Comparison of ENCODE assay signal across 13 mouse cellular contexts in the genomic region with DNA sequence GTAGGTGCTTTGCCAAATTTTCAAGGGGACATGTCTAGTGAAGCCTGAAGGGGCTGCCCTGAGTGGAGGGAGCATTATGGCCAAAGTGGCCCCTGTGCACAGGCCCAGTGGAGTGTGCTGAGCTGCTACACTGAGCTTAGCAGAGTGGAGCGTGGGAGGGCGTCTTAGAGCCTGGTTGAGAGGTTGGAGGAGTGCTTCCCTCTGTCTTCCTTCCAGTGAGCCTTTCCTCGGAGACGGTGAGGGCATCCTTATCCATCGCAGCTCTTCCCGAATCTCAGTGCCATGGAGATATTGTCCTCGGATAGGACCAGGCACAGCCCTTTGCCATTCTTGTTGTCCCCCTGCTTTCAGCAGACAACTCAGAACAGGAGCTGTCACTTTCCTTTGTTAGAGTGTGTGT.
A peak's percentile ranks its signal among the peaks of the same experiment; 100 is the strongest.
DNase-seq lines count a peak whose midpoint lies in the region; ATAC-seq and TF ChIP-seq lines count a peak whose summit lies in the region.
"Had no signal": no experiment of that assay in that cellular context is flagged by ENCODE, and none has a peak within 500 bp of the region (broad histone marks: within the 10 kb centered on the region; RNA-seq: fewer than 3 reads in every experiment).

No protein-coding gene starts in this region.

- WGBS in stomach, embryonic 15.5 days, result 82% methylated on average over 7 of the region's 7 CpGs
- 87% methylated on average over 7 of the region's 7 CpGs for WGBS in stomach, postnatal 0 days
- 82% methylated on average over 7 of the region's 7 CpGs for WGBS in limb, embryonic 12.5 days
- WGBS in stomach, embryonic 16.5 days, result 81% methylated on average over 7 of the region's 7 CpGs

- DNase-seq in cerebellum, postnatal 14 days, result peak; percentile 36 to 48
- no peak for DNase-seq in cerebellum, adult 9-11 months
- DNase-seq in stomach, postnatal 0 days (ENCODE audit: low spot score), result no peak
- DNase-seq in layer of hippocampus, adult 18-20 months (ENCODE audit: low spot score in 2 of 2), result no peak
- DNase-seq in thymus, postnatal 25 days, result no peak
- DNase-seq: adrenal gland, adult 2 months; cerebellum, postnatal 25 days had no signal

- H3K9me3 ChIP-seq in stomach, embryonic 15.5 days, result no peaks in the 10 kb centered on the region
- no peaks in the 10 kb centered on the region for H3K9me3 ChIP-seq in stomach, postnatal 0 days (ENCODE audit: control insufficient read depth, low read length)
- H3K9me3 ChIP-seq in limb, embryonic 12.5 days, result peaks cover 12% of the 10 kb centered on the region
- H3K9me3 ChIP-seq in stomach, embryonic 16.5 days (replicated peaks; ENCODE audit: control insufficient read depth, low read length), result no peaks in the 10 kb centered on the region; the same call in 1 of the 2 replicates
- H3K9me3 ChIP-seq: intestine, embryonic 15.5 days had no signal

- H3K9ac ChIP-seq in stomach, embryonic 15.5 days, result no peak overlapping the region
- no peak overlapping the region for H3K9ac ChIP-seq in stomach, postnatal 0 days (ENCODE audit: low read length)
- 0 out of 2 replicates have a peak overlapping the region, but pooled peaks have one; percentile 23 for H3K9ac ChIP-seq in limb, embryonic 12.5 days (replicated peaks)
- no peak overlapping the region for H3K9ac ChIP-seq in stomach, embryonic 16.5 days (ENCODE audit: low read length)
- H3K9ac ChIP-seq: intestine, embryonic 15.5 days; liver, embryonic 14.5 days had no signal

- no peaks in the 10 kb centered on the region for H3K27me3 ChIP-seq in stomach, embryonic 15.5 days (replicated peaks)
- no peaks in the 10 kb centered on the region for H3K27me3 ChIP-seq in stomach, postnatal 0 days (ENCODE audit: control insufficient read depth, insufficient read depth, low read length)
- H3K27me3 ChIP-seq in limb, embryonic 12.5 days, result no peaks in the 10 kb centered on the region
- H3K27me3 ChIP-seq in stomach, embryonic 16.5 days (ENCODE audit: control insufficient read depth, insufficient read depth, low read length), result no peaks in the 10 kb centered on the region
- H3K27me3 ChIP-seq: intestine, embryonic 15.5 days had no signal

- no peak for TF ChIP-seq CTCF in stomach, postnatal 0 days (IDR thresholded peaks at IDR 0.05; ENCODE audit: low read depth)

- H3K4me1 ChIP-seq in stomach, embryonic 15.5 days, result peaks cover 6% of the 10 kb centered on the region; the same call in 1 of the 2 replicates
- no peaks in the 10 kb centered on the region for H3K4me1 ChIP-seq in stomach, postnatal 0 days (replicated peaks; ENCODE audit: control insufficient read depth, insufficient read depth)
- peaks cover 19% of the 10 kb centered on the region for H3K4me1 ChIP-seq in limb, embryonic 12.5 days (replicated peaks)
- no peaks in the 10 kb centered on the region for H3K4me1 ChIP-seq in stomach, embryonic 16.5 days (ENCODE audit: control insufficient read depth, insufficient read depth, low read length)
- H3K4me1 ChIP-seq: intestine, embryonic 15.5 days had no signal

- TF ChIP-seq EP300 in stomach, postnatal 0 days (optimal IDR thresholded peaks at IDR 0.05), result no peak

- H3K36me3 ChIP-seq in stomach, embryonic 15.5 days, result peaks cover 27% of the 10 kb centered on the region
- H3K36me3 ChIP-seq in stomach, postnatal 0 days (ENCODE audit: control insufficient read depth, insufficient read depth, low read length), result peaks cover 10% of the 10 kb centered on the region
- H3K36me3 ChIP-seq in limb, embryonic 12.5 days, result peaks cover 73% of the 10 kb centered on the region
- peaks cover 18% of the 10 kb centered on the region for H3K36me3 ChIP-seq in stomach, embryonic 16.5 days (ENCODE audit: control insufficient read depth, insufficient read depth, low read length)

- H3K4me3 ChIP-seq in stomach, embryonic 15.5 days (replicated peaks), result no peak overlapping the region
- H3K4me3 ChIP-seq in stomach, postnatal 0 days (ENCODE audit: low read depth, low read length), result no peak overlapping the region
- H3K4me3 ChIP-seq in limb, embryonic 12.5 days (replicated peaks), result no peak overlapping the region
- no peak overlapping the region for H3K4me3 ChIP-seq in stomach, embryonic 16.5 days (replicated peaks; ENCODE audit: low read length)
- H3K4me3 ChIP-seq: intestine, embryonic 15.5 days had no signal

- ATAC-seq in stomach, embryonic 15.5 days (ENCODE audit: insufficient read depth, low FRiP score, low read depth), result no peak
- ATAC-seq in stomach, postnatal 0 days (ENCODE audit: low FRiP score, low TSS enrichment), result no peak
- ATAC-seq in limb, embryonic 12.5 days (ENCODE audit: insufficient number of reproducible peaks, insufficient read depth, low FRiP score, low TSS enrichment, low read depth), result no peak
- no peak for ATAC-seq in stomach, embryonic 16.5 days (ENCODE audit: insufficient read depth, low FRiP score)
- ATAC-seq: intestine, embryonic 15.5 days had no signal

- H3K27ac ChIP-seq in stomach, embryonic 15.5 days, result 0 out of 2 replicates have a peak overlapping the region, but pooled peaks have one; percentile 11
- no peak overlapping the region for H3K27ac ChIP-seq in stomach, postnatal 0 days (replicated peaks)
- peak overlapping the region; percentile 63 for H3K27ac ChIP-seq in limb, embryonic 12.5 days
- peak overlapping the region; percentile 50; the same call in 1 of the 2 replicates for H3K27ac ChIP-seq in stomach, embryonic 16.5 days (ENCODE audit: low read length)
- H3K27ac ChIP-seq: intestine, embryonic 15.5 days; liver, embryonic 14.5 days; macrophage had no signal

- no peak overlapping the region for H3K4me2 ChIP-seq in stomach, embryonic 15.5 days
- no peak overlapping the region for H3K4me2 ChIP-seq in stomach, postnatal 0 days (replicated peaks; ENCODE audit: low read depth)
- H3K4me2 ChIP-seq in limb, embryonic 12.5 days, result no peak overlapping the region
- H3K4me2 ChIP-seq in stomach, embryonic 16.5 days (ENCODE audit: low read depth, low read length), result no peak overlapping the region
- H3K4me2 ChIP-seq: intestine, embryonic 15.5 days had no signal

Comparison
In these comparisons a context has a peak if more than half of its experiments do, and no peak if none do; other contexts are left out.
1. DNase-seq: peak in cerebellum, postnatal 14 days (2 of 2); none in cerebellum, adult 9-11 months (single experiment), stomach, postnatal 0 days (single experiment), layer of hippocampus, adult 18-20 months (0 of 2) and thymus, postnatal 25 days (single experiment).